Mouse (Mus musculus): ENCODE measurements at regions not wholly inside any gene's neighbourhood (a gene's known extent, or its start where the extent isn't known, plus 50 kb on each side); places are given as distances from the start of the nearest gene placed in this dataset.

DNA sequence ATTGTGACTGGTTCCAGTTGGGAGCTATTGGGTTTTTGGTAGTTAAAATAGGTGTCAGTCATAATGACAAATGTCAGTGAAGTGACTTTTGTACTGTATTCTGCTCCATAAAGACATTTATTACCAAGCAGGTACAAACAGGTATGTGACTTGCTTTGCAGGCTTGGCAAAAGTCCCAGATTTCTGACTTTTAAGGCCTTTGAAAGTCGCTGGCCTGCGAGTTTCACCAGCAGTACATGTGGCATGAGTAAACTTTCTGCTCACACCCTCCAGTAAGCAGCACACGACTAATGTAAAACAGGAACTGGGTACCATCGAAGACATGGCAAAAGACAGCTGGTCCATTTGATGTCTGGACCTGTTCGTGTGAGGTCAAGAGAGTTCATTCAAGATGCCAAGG is 659.2 kb downstream of the Zfp706 start:
- H3K4me3 ChIP-seq (ENCODE audit: low read depth, low read length), result no peak overlapping the region
- no peaks in the 10 kb centered on the region for H3K4me1 ChIP-seq (replicated peaks; ENCODE audit: control insufficient read depth, insufficient read depth)
- H3K27ac ChIP-seq (replicated peaks), result peak overlapping the region; percentile 78
- H3K4me2 ChIP-seq (replicated peaks; ENCODE audit: low read depth), result no peak overlapping the region
- H3K27me3 ChIP-seq (ENCODE audit: control insufficient read depth, insufficient read depth, low read length), result no peaks in the 10 kb centered on the region
- peak; percentile 58 for ATAC-seq (ENCODE audit: low FRiP score, low TSS enrichment)
- H3K36me3 ChIP-seq (ENCODE audit: control insufficient read depth, insufficient read depth, low read length), result no peaks in the 10 kb centered on the region
- TF ChIP-seq CTCF (IDR thresholded peaks at IDR 0.05; ENCODE audit: low read depth) (no peak), EP300 (optimal IDR thresholded peaks at IDR 0.05) (peak; percentile 33)
- H3K9me3 ChIP-seq (ENCODE audit: control insufficient read depth, low read length), result no peaks in the 10 kb centered on the region
- WGBS, result 54% methylated on average over 5 of the region's 5 CpGs
- DNase-seq (ENCODE audit: low spot score), result no peak
- no peak overlapping the region for H3K9ac ChIP-seq (ENCODE audit: low read length)

DNA sequence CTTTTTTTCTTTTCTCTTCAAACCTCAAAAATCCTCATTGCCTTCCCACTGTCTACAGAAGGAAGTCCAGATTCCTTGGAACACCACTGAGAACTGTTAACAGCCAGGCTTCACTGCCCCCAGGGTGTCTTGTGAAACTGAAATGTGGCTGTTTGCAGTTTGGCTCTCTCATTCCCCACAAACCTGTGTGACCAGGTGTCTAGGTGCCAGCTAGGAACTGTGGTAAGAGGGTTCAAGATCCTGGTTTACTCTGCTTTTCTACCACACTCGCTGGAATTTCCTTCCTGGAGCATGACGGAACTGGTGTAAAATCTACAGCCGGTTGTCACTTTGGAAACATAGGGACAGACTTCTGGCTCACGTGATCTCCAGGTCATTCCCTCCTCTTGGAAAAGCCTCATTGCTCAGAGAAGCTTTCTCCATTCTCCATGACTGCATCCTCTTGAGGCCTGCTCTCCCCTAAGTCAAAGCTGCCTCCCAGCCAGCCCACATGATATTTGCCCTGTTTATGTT is 660.2 kb downstream of the Zfp706 start:
- Histone ChIP-seq H3K9me3 (ENCODE audit: control insufficient read depth, low read length) (no peaks in the 10 kb centered on the region), H3K4me1 (replicated peaks; ENCODE audit: control insufficient read depth, insufficient read depth) (no peaks in the 10 kb centered on the region), H3K9ac (ENCODE audit: low read length) (no peak overlapping the region), H3K27ac (replicated peaks) (peak overlapping the region; percentile 78), H3K4me3 (ENCODE audit: low read depth, low read length) (no peak overlapping the region), H3K4me2 (replicated peaks; ENCODE audit: low read depth) (no peak overlapping the region), H3K27me3 (ENCODE audit: control insufficient read depth, insufficient read depth, low read length) (no peaks in the 10 kb centered on the region), H3K36me3 (ENCODE audit: control insufficient read depth, insufficient read depth, low read length) (no peaks in the 10 kb centered on the region)
- DNase-seq (ENCODE audit: low spot score) (no peak), ATAC-seq (ENCODE audit: low FRiP score, low TSS enrichment) (no peak)
- 44% methylated on average over 4 of the region's 4 CpGs for WGBS
- TF ChIP-seq EP300 (optimal IDR thresholded peaks at IDR 0.05) (no peak), CTCF (IDR thresholded peaks at IDR 0.05; ENCODE audit: low read depth) (no peak)

DNA sequence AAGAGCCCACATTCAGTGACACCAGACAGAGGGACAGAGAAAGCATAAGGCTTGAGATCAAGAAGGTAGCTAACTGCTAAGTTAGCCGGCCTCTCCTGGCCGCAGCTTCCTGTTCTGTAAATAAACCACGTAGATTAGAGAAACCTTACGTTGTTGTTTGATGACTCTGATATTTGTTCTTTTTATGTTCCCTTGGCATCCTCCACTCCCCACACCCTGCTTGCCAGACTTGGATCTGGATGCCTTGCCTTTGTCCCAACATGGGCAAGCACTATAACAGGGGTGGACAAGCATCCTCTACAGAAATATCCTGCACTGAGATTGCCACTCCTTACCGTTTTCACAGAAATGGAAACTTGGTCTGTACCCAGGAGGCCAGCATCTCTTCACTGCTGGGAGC is 661.4 kb downstream of the Zfp706 start:
- DNase-seq (ENCODE audit: low spot score) (no peak), ATAC-seq (ENCODE audit: low FRiP score, low TSS enrichment) (no peak)
- Histone ChIP-seq H3K9ac (ENCODE audit: low read length) (no peak overlapping the region), H3K36me3 (ENCODE audit: control insufficient read depth, insufficient read depth, low read length) (no peaks in the 10 kb centered on the region), H3K4me2 (replicated peaks; ENCODE audit: low read depth) (no peak overlapping the region), H3K27ac (replicated peaks) (no peak overlapping the region), H3K4me3 (ENCODE audit: low read depth, low read length) (no peak overlapping the region), H3K9me3 (ENCODE audit: control insufficient read depth, low read length) (no peaks in the 10 kb centered on the region), H3K4me1 (replicated peaks; ENCODE audit: control insufficient read depth, insufficient read depth) (no peaks in the 10 kb centered on the region), H3K27me3 (ENCODE audit: control insufficient read depth, insufficient read depth, low read length) (no peaks in the 10 kb centered on the region)
- 40% methylated on average over 5 of the region's 5 CpGs for WGBS
- TF ChIP-seq EP300 (optimal IDR thresholded peaks at IDR 0.05) (no peak), CTCF (IDR thresholded peaks at IDR 0.05; ENCODE audit: low read depth) (no peak)

DNA sequence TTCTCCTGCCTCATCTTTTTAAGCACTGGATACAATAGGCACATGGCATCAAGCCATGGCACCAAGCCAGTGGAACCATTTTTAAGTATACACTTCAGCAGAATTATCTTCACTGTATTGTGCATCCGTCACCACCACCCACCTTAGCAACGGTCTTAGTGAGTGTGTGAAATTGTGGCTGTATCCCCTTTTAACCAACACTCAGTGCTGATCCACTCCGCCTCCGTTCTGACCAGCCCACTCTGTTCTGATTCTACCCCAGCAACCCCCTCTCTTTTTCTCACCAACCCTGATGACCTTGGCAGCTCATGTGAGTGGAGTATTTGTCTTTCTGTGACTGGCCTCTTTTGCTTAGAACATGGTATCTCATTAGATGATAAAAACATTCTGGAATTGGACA is 662.2 kb downstream of the Zfp706 start:
- H3K9ac ChIP-seq (ENCODE audit: low read length), result no peak overlapping the region
- no peak overlapping the region for H3K27ac ChIP-seq (replicated peaks)
- no peaks in the 10 kb centered on the region for H3K27me3 ChIP-seq (ENCODE audit: control insufficient read depth, insufficient read depth, low read length)
- no peaks in the 10 kb centered on the region for H3K36me3 ChIP-seq (ENCODE audit: control insufficient read depth, insufficient read depth, low read length)
- no peak overlapping the region for H3K4me2 ChIP-seq (replicated peaks; ENCODE audit: low read depth)
- DNase-seq (ENCODE audit: low spot score) (no peak), ATAC-seq (ENCODE audit: low FRiP score, low TSS enrichment) (no peak)
- H3K9me3 ChIP-seq (ENCODE audit: control insufficient read depth, low read length), result no peaks in the 10 kb centered on the region
- H3K4me1 ChIP-seq (replicated peaks; ENCODE audit: control insufficient read depth, insufficient read depth), result no peaks in the 10 kb centered on the region
- no peak overlapping the region for H3K4me3 ChIP-seq (ENCODE audit: low read depth, low read length)
- WGBS, result 70% methylated on average over 4 of the region's 4 CpGs
- TF ChIP-seq EP300 (optimal IDR thresholded peaks at IDR 0.05), result no peak
- TF ChIP-seq CTCF (IDR thresholded peaks at IDR 0.05; ENCODE audit: low read depth), result no peak

DNA sequence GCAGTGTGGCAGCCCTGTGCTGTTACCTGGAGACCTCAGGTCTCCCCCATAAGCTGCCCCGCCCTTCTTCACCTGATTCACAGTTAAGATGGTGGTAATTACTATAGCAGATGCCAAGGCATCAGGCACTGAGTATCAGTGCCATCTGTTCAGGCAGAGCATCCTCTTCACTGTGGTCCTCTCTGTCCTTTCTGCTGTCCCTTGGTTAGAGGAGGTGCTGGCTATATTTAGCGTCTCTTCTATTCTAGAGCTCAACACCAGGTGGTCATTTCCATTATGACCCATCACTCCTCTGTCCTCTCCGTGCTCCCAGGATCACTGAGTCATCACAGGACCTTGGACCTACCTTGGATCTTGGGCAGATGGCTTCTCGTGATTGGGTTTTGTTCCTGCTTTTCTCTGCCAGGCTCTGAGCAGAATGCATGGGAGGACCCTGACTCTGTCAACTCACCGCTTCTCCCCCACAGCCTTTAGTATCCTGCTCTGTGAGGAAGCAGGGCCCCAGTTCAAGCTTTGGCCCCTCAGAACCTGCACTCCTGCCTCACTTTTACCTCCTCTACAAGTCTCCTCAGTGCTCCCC is 667.5 kb downstream of the Zfp706 start:
- Histone ChIP-seq H3K4me3 (ENCODE audit: low read depth, low read length) (no peak overlapping the region), H3K9ac (ENCODE audit: low read length) (no peak overlapping the region), H3K27ac (replicated peaks) (no peak overlapping the region), H3K36me3 (ENCODE audit: control insufficient read depth, insufficient read depth, low read length) (no peaks in the 10 kb centered on the region), H3K27me3 (ENCODE audit: control insufficient read depth, insufficient read depth, low read length) (no peaks in the 10 kb centered on the region), H3K9me3 (ENCODE audit: control insufficient read depth, low read length) (no peaks in the 10 kb centered on the region), H3K4me1 (replicated peaks; ENCODE audit: control insufficient read depth, insufficient read depth) (no peaks in the 10 kb centered on the region), H3K4me2 (replicated peaks; ENCODE audit: low read depth) (no peak overlapping the region)
- TF ChIP-seq EP300 (optimal IDR thresholded peaks at IDR 0.05) (no peak), CTCF (IDR thresholded peaks at IDR 0.05; ENCODE audit: low read depth) (no peak)
- DNase-seq (ENCODE audit: low spot score) (no peak), ATAC-seq (ENCODE audit: low FRiP score, low TSS enrichment) (no peak)
- 78% methylated on average over 5 of the region's 5 CpGs for WGBS

DNA sequence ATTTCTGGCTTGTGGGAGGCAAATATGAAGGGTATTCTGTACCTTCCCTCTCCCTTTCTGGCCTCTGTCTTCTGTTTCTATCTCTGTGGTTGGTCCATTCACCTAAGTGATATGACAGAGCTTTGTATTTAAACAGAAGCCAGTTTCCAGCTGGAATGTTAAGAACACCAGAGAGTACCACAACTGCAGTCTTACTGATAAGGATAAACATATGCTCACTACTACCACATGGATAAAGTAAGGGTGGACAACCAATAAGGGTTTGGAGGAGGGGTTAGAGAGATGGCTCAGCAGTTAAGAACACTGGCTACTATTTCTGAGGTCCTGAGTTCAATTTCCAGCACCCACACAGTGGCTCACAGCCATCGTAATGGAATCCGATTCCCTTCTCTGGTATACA is 668.8 kb downstream of the Zfp706 start:
- no peaks in the 10 kb centered on the region for H3K27me3 ChIP-seq (ENCODE audit: control insufficient read depth, insufficient read depth, low read length)
- H3K9me3 ChIP-seq (ENCODE audit: control insufficient read depth, low read length), result no peaks in the 10 kb centered on the region
- H3K4me3 ChIP-seq (ENCODE audit: low read depth, low read length), result no peak overlapping the region
- TF ChIP-seq CTCF (IDR thresholded peaks at IDR 0.05; ENCODE audit: low read depth) (no peak), EP300 (optimal IDR thresholded peaks at IDR 0.05) (no peak)
- no peak overlapping the region for H3K4me2 ChIP-seq (replicated peaks; ENCODE audit: low read depth)
- no peak overlapping the region for H3K9ac ChIP-seq (ENCODE audit: low read length)
- DNase-seq (ENCODE audit: low spot score), result no peak
- H3K4me1 ChIP-seq (replicated peaks; ENCODE audit: control insufficient read depth, insufficient read depth), result no peaks in the 10 kb centered on the region
- H3K36me3 ChIP-seq (ENCODE audit: control insufficient read depth, insufficient read depth, low read length), result no peaks in the 10 kb centered on the region
- no peak for ATAC-seq (ENCODE audit: low FRiP score, low TSS enrichment)
- WGBS, result 78% methylated on average over 2 of the region's 2 CpGs
- no peak overlapping the region for H3K27ac ChIP-seq (replicated peaks)
